Comparison of ENCODE assay signal across 8 mouse cellular contexts in the genomic region with DNA sequence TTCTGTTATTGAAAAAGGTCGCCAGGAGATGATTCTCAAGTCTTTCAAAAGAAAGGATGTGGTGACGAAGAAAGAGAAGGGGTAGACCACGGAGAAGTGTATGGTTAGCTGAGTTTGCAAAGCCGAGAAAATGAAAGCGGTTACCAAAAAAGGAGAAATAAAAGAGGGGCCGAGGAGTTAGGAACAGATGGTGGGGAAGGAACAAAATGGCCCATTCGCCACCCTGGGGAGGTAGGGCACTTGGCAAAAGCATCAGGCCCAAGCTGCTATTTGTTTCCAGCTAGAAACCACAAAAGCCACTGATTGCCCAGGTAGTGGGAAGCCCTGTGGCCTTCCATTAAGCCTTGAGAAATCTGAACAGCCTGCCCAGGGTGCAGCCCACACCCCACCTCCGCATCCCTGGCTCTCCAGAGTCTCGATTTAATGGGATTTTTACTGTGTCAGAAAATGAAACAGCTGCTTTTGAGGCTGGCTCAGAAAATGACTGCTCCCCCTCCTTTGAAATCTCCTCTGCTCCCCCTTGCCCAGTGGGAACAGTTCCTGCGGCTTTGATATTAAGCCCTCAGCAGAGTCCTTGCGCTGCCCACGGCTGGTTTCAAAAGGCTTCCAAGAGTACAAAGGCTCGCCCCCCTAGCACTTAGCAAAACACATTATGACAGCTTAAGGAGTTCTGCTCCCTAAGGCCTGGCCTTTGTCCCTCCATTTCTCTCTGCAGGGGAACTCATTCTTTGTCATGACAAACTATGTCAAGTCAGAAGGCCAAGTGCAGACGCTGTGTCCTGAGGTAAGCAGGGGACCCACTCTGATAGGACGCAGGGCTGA. TPM values are rescaled to one million over a fixed set of nuclear protein-coding genes. Genes with fewer than 3 reads are reported as not detected.
A peak's percentile ranks its signal among the peaks of the same experiment; 100 is the strongest.
DNase-seq lines count a peak whose midpoint lies in the region; ATAC-seq and TF ChIP-seq lines count a peak whose summit lies in the region.

No protein-coding gene starts in this region.

- H3K36me3 ChIP-seq in kidney, embryonic 15.5 days: no peaks in the 10 kb centered on the region
- H3K36me3 ChIP-seq in kidney, adult 2 months (ENCODE audit: control insufficient read depth, insufficient read depth, low read length): no peaks in the 10 kb centered on the region
- no peaks in the 10 kb centered on the region for H3K36me3 ChIP-seq in forebrain, postnatal 0 days (ENCODE audit: insufficient read depth)
- no peaks in the 10 kb centered on the region for H3K36me3 ChIP-seq in liver, postnatal 0 days (replicated peaks; ENCODE audit: insufficient read depth, low read length)
- no peaks in the 10 kb centered on the region for H3K36me3 ChIP-seq in stomach, embryonic 16.5 days (ENCODE audit: control insufficient read depth, insufficient read depth, low read length)

- no peak for TF ChIP-seq POLR2A in kidney, adult 2 months (IDR thresholded peaks at IDR 0.05; ENCODE audit: low read depth, low read length)
- 0 out of 2 replicates have a peak, but pooled peaks have one; percentile 15 for TF ChIP-seq POLR2A in cerebellum, adult 2 months (IDR thresholded peaks at IDR 0.05; ENCODE audit: borderline replicate concordance, insufficient read depth, low read length)

- WGBS in kidney, embryonic 15.5 days: 40% methylated on average over 15 of the region's 15 CpGs
- WGBS in kidney, adult 2 months: 63% methylated on average over 15 of the region's 15 CpGs
- WGBS in cerebellum, adult 2 months: 13% methylated on average over 15 of the region's 15 CpGs
- 15% methylated on average over 15 of the region's 15 CpGs for WGBS in forebrain, postnatal 0 days
- WGBS in liver, postnatal 0 days (ENCODE audit: insufficient replicate concordance): 52% methylated on average over 15 of the region's 15 CpGs
- WGBS in stomach, embryonic 16.5 days: 41% methylated on average over 15 of the region's 15 CpGs

- no peak overlapping the region for H3K9ac ChIP-seq in kidney, embryonic 15.5 days
- H3K9ac ChIP-seq in forebrain, postnatal 0 days: 0 out of 2 replicates have a peak overlapping the region, but pooled peaks have one; percentile 18
- H3K9ac ChIP-seq in liver, postnatal 0 days (replicated peaks): no peak overlapping the region
- H3K9ac ChIP-seq in stomach, embryonic 16.5 days (ENCODE audit: low read length): 0 out of 2 replicates have a peak overlapping the region, but pooled peaks have one; percentile 25

- H3K4me2 ChIP-seq in kidney, embryonic 15.5 days: no peak overlapping the region
- H3K4me2 ChIP-seq in forebrain, postnatal 0 days (ENCODE audit: low read depth): peak overlapping the region; percentile 13; the same call in 1 of the 2 replicates
- peak overlapping the region; percentile 56 for H3K4me2 ChIP-seq in liver, postnatal 0 days (ENCODE audit: low read depth, low read length)
- H3K4me2 ChIP-seq in stomach, embryonic 16.5 days (ENCODE audit: low read depth, low read length): no peak overlapping the region

- H3K4me3 ChIP-seq in kidney, embryonic 15.5 days (replicated peaks): no peak overlapping the region
- no peak overlapping the region for H3K4me3 ChIP-seq in kidney, adult 2 months (ENCODE audit: insufficient read depth, low read depth, low read length)
- H3K4me3 ChIP-seq in cerebellum, adult 2 months (replicated peaks; ENCODE audit: insufficient read depth, low read depth, low read length): no peak overlapping the region
- H3K4me3 ChIP-seq in forebrain, postnatal 0 days (ENCODE audit: low read depth, low read length): no peak overlapping the region
- no peak overlapping the region for H3K4me3 ChIP-seq in liver, postnatal 0 days (ENCODE audit: low read depth, low read length)
- no peak overlapping the region for H3K4me3 ChIP-seq in stomach, embryonic 16.5 days (replicated peaks; ENCODE audit: low read length)

- no peaks in the 10 kb centered on the region for H3K9me3 ChIP-seq in kidney, embryonic 15.5 days (replicated peaks)
- no peaks in the 10 kb centered on the region for H3K9me3 ChIP-seq in forebrain, postnatal 0 days (ENCODE audit: low read length)
- H3K9me3 ChIP-seq in liver, postnatal 0 days (ENCODE audit: low read length): no peaks in the 10 kb centered on the region
- no peaks in the 10 kb centered on the region for H3K9me3 ChIP-seq in stomach, embryonic 16.5 days (replicated peaks; ENCODE audit: control insufficient read depth, low read length)

- DNase-seq in kidney, adult 2 months: no peak
- peak; percentile 85 for DNase-seq in CD4-positive helper T cell, adult 2 months (ENCODE audit: low read depth, low spot score)
- DNase-seq in cerebellum, adult 2 months: peak; percentile 78 to 82
- peak; percentile 30 for DNase-seq in forebrain, postnatal 0 days
- DNase-seq in liver, postnatal 0 days: no peak
- no peak for DNase-seq in adrenal gland, adult 2 months

- ATAC-seq in kidney, embryonic 15.5 days (replicated peaks; ENCODE audit: low FRiP score): peak; percentile 76
- peak; percentile 76 for ATAC-seq in forebrain, postnatal 0 days
- ATAC-seq in liver, postnatal 0 days: no peak
- peak; percentile 31; the same call in 1 of the 2 replicates for ATAC-seq in stomach, embryonic 16.5 days (ENCODE audit: insufficient read depth, low FRiP score)

- no peak for TF ChIP-seq EP300 in liver, postnatal 0 days (IDR thresholded peaks at IDR 0.05; ENCODE audit: low read depth)

- peak overlapping the region; percentile 59 for H3K27ac ChIP-seq in kidney, embryonic 15.5 days
- no peak overlapping the region for H3K27ac ChIP-seq in kidney, adult 2 months (ENCODE audit: insufficient read depth, low read depth, low read length)
- peak overlapping the region; percentile 95 for H3K27ac ChIP-seq in cerebellum, adult 2 months (ENCODE audit: insufficient read depth, low read length)
- peak overlapping the region; percentile 52; the same call in 1 of the 2 replicates for H3K27ac ChIP-seq in forebrain, postnatal 0 days (ENCODE audit: low read depth, low read length)
- no peak overlapping the region; the same call in 1 of the 2 replicates for H3K27ac ChIP-seq in liver, postnatal 0 days (ENCODE audit: low read depth)
- peak overlapping the region; percentile 9; the same call in 1 of the 2 replicates for H3K27ac ChIP-seq in stomach, embryonic 16.5 days (ENCODE audit: low read length)

- H3K27me3 ChIP-seq in kidney, embryonic 15.5 days: no peaks in the 10 kb centered on the region
- H3K27me3 ChIP-seq in kidney, adult 2 months (replicated peaks; ENCODE audit: control insufficient read depth, insufficient read depth, low read length): no peaks in the 10 kb centered on the region
- no peaks in the 10 kb centered on the region for H3K27me3 ChIP-seq in cerebellum, adult 2 months (ENCODE audit: control insufficient read depth, insufficient read depth, low read length)
- H3K27me3 ChIP-seq in forebrain, postnatal 0 days (ENCODE audit: insufficient read depth, low read length): no peaks in the 10 kb centered on the region
- H3K27me3 ChIP-seq in liver, postnatal 0 days (ENCODE audit: insufficient read depth, low read length): no peaks in the 10 kb centered on the region
- no peaks in the 10 kb centered on the region for H3K27me3 ChIP-seq in stomach, embryonic 16.5 days (ENCODE audit: control insufficient read depth, insufficient read depth, low read length)

- H3K4me1 ChIP-seq in kidney, embryonic 15.5 days: peaks cover 17% of the 10 kb centered on the region
- no peaks in the 10 kb centered on the region for H3K4me1 ChIP-seq in kidney, adult 2 months (ENCODE audit: control insufficient read depth, insufficient read depth, low read length)
- peaks cover 32% of the 10 kb centered on the region for H3K4me1 ChIP-seq in cerebellum, adult 2 months (ENCODE audit: control insufficient read depth, insufficient read depth, low read length)
- peaks cover 11% of the 10 kb centered on the region; the same call in 1 of the 2 replicates for H3K4me1 ChIP-seq in forebrain, postnatal 0 days (ENCODE audit: insufficient read depth)
- H3K4me1 ChIP-seq in liver, postnatal 0 days (ENCODE audit: insufficient read depth): peaks cover 19% of the 10 kb centered on the region
- peaks cover 17% of the 10 kb centered on the region; the same call in 1 of the 2 replicates for H3K4me1 ChIP-seq in stomach, embryonic 16.5 days (ENCODE audit: control insufficient read depth, insufficient read depth, low read length)

- no peak for TF ChIP-seq CTCF in kidney, adult 2 months (conservative IDR thresholded peaks at IDR 0.05; ENCODE audit: insufficient read depth, insufficient read length, low read depth, low read length)
- TF ChIP-seq CTCF in cerebellum, adult 2 months (IDR thresholded peaks at IDR 0.05; ENCODE audit: borderline replicate concordance, insufficient read depth, low read depth, low read length): no peak
- no peak for TF ChIP-seq CTCF in forebrain, postnatal 0 days (IDR thresholded peaks at IDR 0.05; ENCODE audit: low read depth)
- no peak for TF ChIP-seq CTCF in liver, postnatal 0 days (IDR thresholded peaks at IDR 0.05; ENCODE audit: low read depth)

RNA-seq across cellular contexts. Expression of a gene that starts 9.9 kb away (rescaled TPM):
- polyA plus RNA-seq in kidney, embryonic 15.5 days (2015; fragmentation: Nextera tagmentation; extraction: Ambion mirVana): 0.94 and 1.4 TPM in 2 replicates
- 5.1 and 5.3 TPM in 2 replicates for polyA plus RNA-seq in kidney, adult 2 months (2012; rRNA removed)
- 13.5 and 16.8 TPM in 2 replicates for polyA plus RNA-seq in cerebellum, adult 2 months (2012; rRNA removed)
- total RNA-seq in forebrain, postnatal 0 days (2014; rRNA removed): 6.0 and 7.2 TPM in 2 replicates
- 1.9 and 2.7 TPM in 2 replicates for polyA plus RNA-seq in forebrain, postnatal 0 days (2015; fragmentation: Nextera tagmentation; extraction: Ambion mirVana)
- polyA plus RNA-seq in liver, postnatal 0 days (2015; fragmentation: Nextera tagmentation; extraction: Ambion mirVana): 1.7 and 2.1 TPM in 2 replicates
- polyA plus RNA-seq in stomach, embryonic 16.5 days (2015; fragmentation: Nextera tagmentation; extraction: Ambion mirVana): 2.8 and 3.3 TPM in 2 replicates
- 1 to 10 TPM; 3.0 to 3.3 TPM for total RNA-seq in adrenal gland, adult 2 months (2021)
- 3.1 and 5.3 TPM in 2 replicates for polyA plus RNA-seq in adrenal gland, adult 2 months (2012; rRNA removed)

RNA-seq across cellular contexts. Expression of a gene that starts 39.3 kb away (rescaled TPM):
- 41.4 and 43.0 TPM in 2 replicates for polyA plus RNA-seq in kidney, embryonic 15.5 days (2015; fragmentation: Nextera tagmentation; extraction: Ambion mirVana)
- 2.0 and 3.4 TPM in 2 replicates for polyA plus RNA-seq in kidney, adult 2 months (2012; rRNA removed)
- 20.4 and 22.3 TPM in 2 replicates for polyA plus RNA-seq in cerebellum, adult 2 months (2012; rRNA removed)
- total RNA-seq in forebrain, postnatal 0 days (2014; rRNA removed): 46.0 and 48.1 TPM in 2 replicates
- 62.9 and 67.0 TPM in 2 replicates for polyA plus RNA-seq in forebrain, postnatal 0 days (2015; fragmentation: Nextera tagmentation; extraction: Ambion mirVana)
- 2.7 TPM in 2 replicates for polyA plus RNA-seq in liver, postnatal 0 days (2015; fragmentation: Nextera tagmentation; extraction: Ambion mirVana)
- polyA plus RNA-seq in stomach, embryonic 16.5 days (2015; fragmentation: Nextera tagmentation; extraction: Ambion mirVana): 28.5 and 36.0 TPM in 2 replicates
- total RNA-seq in adrenal gland, adult 2 months (2021): 10 to 100 TPM in 1 of 2 experiments, 1 to 10 TPM in 1; 6.5 to 15.7 TPM
- polyA plus RNA-seq in adrenal gland, adult 2 months (2012; rRNA removed): 1.4 and 2.2 TPM in 2 replicates

RNA-seq across cellular contexts. Expression of a gene that starts 53.7 kb away (rescaled TPM):
- polyA plus RNA-seq in kidney, embryonic 15.5 days (2015; fragmentation: Nextera tagmentation; extraction: Ambion mirVana): 20.4 and 25.6 TPM in 2 replicates
- 81.6 and 87.7 TPM in 2 replicates for polyA plus RNA-seq in kidney, adult 2 months (2012; rRNA removed)
- 42.0 and 48.3 TPM in 2 replicates for polyA plus RNA-seq in cerebellum, adult 2 months (2012; rRNA removed)
- total RNA-seq in forebrain, postnatal 0 days (2014; rRNA removed): 13.2 and 13.6 TPM in 2 replicates
- 10.0 and 11.2 TPM in 2 replicates for polyA plus RNA-seq in forebrain, postnatal 0 days (2015; fragmentation: Nextera tagmentation; extraction: Ambion mirVana)
- polyA plus RNA-seq in liver, postnatal 0 days (2015; fragmentation: Nextera tagmentation; extraction: Ambion mirVana): 36.0 and 36.2 TPM in 2 replicates
- 33.3 and 33.4 TPM in 2 replicates for polyA plus RNA-seq in stomach, embryonic 16.5 days (2015; fragmentation: Nextera tagmentation; extraction: Ambion mirVana)
- total RNA-seq in adrenal gland, adult 2 months (2021): 10 to 100 TPM; 35.2 to 46.2 TPM
- 30.3 and 42.5 TPM in 2 replicates for polyA plus RNA-seq in adrenal gland, adult 2 months (2012; rRNA removed)

Comparison
In these comparisons a context has a peak if more than half of its experiments do, and no peak if none do; other contexts are left out.
1. H3K27ac ChIP-seq: peak in kidney, embryonic 15.5 days (single experiment), cerebellum, adult 2 months (single experiment), forebrain, postnatal 0 days (single experiment) and stomach, embryonic 16.5 days (single experiment); none in kidney, adult 2 months (single experiment) and liver, postnatal 0 days (single experiment).
2. H3K4me2 ChIP-seq: peak in forebrain, postnatal 0 days (single experiment) and liver, postnatal 0 days (single experiment); none in kidney, embryonic 15.5 days (single experiment) and stomach, embryonic 16.5 days (single experiment).
3. H3K9ac ChIP-seq: peak in forebrain, postnatal 0 days (single experiment) and stomach, embryonic 16.5 days (single experiment); none in kidney, embryonic 15.5 days (single experiment) and liver, postnatal 0 days (single experiment).
4. DNase-seq: peak in CD4-positive helper T cell, adult 2 months (single experiment), cerebellum, adult 2 months (2 of 2) and forebrain, postnatal 0 days (single experiment); none in kidney, adult 2 months (single experiment), liver, postnatal 0 days (single experiment) and adrenal gland, adult 2 months (single experiment).